Mouse (Mus musculus) thymus, adult 2 months (tissue): ENCODE results near the gene Tsr1.

Experiments used
- CTCF ChIP-seq: fragments of 200-500 bp; IDR thresholded peaks from 2 replicates; pipeline ENCODE4 v1.5.1; 2012; ENCODE audit warnings: mild to moderate bottlenecking, control low read depth, low read length, moderate library complexity, borderline replicate concordance; ENCODE audit not compliant: control insufficient read depth, poor library complexity, insufficient read depth; ENCODE audit errors: extremely low read depth
- POLR2A ChIP-seq: fragments of 200-500 bp; IDR thresholded peaks from 2 replicates; pipeline ENCODE4 v1.6.1; 2012; ENCODE audit warnings: mild to moderate bottlenecking, low read length, control low read depth, moderate library complexity; ENCODE audit not compliant: control insufficient read depth, poor library complexity, insufficient read depth; ENCODE audit errors: extremely low read depth

- TF ChIP-seq POLR2A (no peak), CTCF (no peak)
These were observed 32.6 kb upstream of the Tsr1 start for GRCm38 (mm10) chr11:74865252-74865651.
